Mouse (Mus musculus): ENCODE data around the gene Tor4a. TPM values are rescaled to one million over a fixed set of nuclear protein-coding genes. Genes with fewer than 3 reads are reported as not detected.

Gene Tor4a
- polyA plus RNA-seq, 1 experiment from 2014 or later: 1.2 TPM

GRCm38 (mm10) chr2:25224766-25225752 lies 28.4 kb upstream of the Tor4a start:
- Histone ChIP-seq H3K9me3 (no peaks in the 10 kb centered on the region), H3K4me2 (replicated peaks) (peak overlapping the region; percentile 55), H3K4me3 (replicated peaks) (peak overlapping the region; percentile 48), H3K4me1 (replicated peaks) (peaks cover 26% of the 10 kb centered on the region), H3K27me3 (no peaks in the 10 kb centered on the region), H3K36me3 (peaks cover 13% of the 10 kb centered on the region), H3K27ac (peak overlapping the region; percentile 96), H3K9ac (replicated peaks) (peak overlapping the region; percentile 72)
- WGBS: 2% methylated on average over 41 of the region's 41 CpGs
- peak; percentile 98 for ATAC-seq

- ATAC-seq: no peak
- Histone ChIP-seq H3K4me3 (replicated peaks) (peak within 1 kb of the TSS; percentile 89), H3K27me3 (no peaks in the 10 kb centered on the region), H3K27ac (peak within 1 kb of the TSS; percentile 96), H3K9me3 (no peaks in the 10 kb centered on the region), H3K4me1 (replicated peaks) (peaks cover 26% of the 10 kb centered on the region), H3K9ac (replicated peaks) (peak within 1 kb of the TSS; percentile 94), H3K36me3 (peaks cover 13% of the 10 kb centered on the region), H3K4me2 (replicated peaks) (peak within 1 kb of the TSS; percentile 98)
- under 1% methylated on average over 17 of the region's 17 CpGs for WGBS
Measured at GRCm38 (mm10) chr2:25224492-25224765, 27.7 kb upstream of the Tor4a start, which contains the start of gene Tubb4b. TSS of gene Tubb4b (minus strand) at chr2:25224702.

- Histone ChIP-seq H3K27ac (peak overlapping the region; percentile 90), H3K9ac (replicated peaks) (peak overlapping the region; percentile 94), H3K4me2 (replicated peaks) (peak overlapping the region; percentile 98), H3K4me1 (replicated peaks) (peaks cover 24% of the 10 kb centered on the region), H3K27me3 (no peaks in the 10 kb centered on the region), H3K4me3 (replicated peaks) (peak overlapping the region; percentile 89), H3K9me3 (no peaks in the 10 kb centered on the region), H3K36me3 (peaks cover 13% of the 10 kb centered on the region)
- WGBS: 3% methylated on average over 47 of the region's 53 CpGs
- no peak; the same call in 1 of the 2 replicates for ATAC-seq
Measured at GRCm38 (mm10) chr2:25223681-25224491, 27.2 kb upstream of the Tor4a start.

GRCm38 (mm10) chr2:25221331-25221772 lies 24.7 kb upstream of the Tor4a start:
- H3K9ac ChIP-seq (replicated peaks): no peak overlapping the region
- H3K27me3 ChIP-seq: no peaks in the 10 kb centered on the region
- H3K4me3 ChIP-seq (replicated peaks): no peak overlapping the region
- no peak overlapping the region for H3K4me2 ChIP-seq (replicated peaks)
- peaks cover 13% of the 10 kb centered on the region for H3K36me3 ChIP-seq
- 72% methylated on average over 5 of the region's 5 CpGs for WGBS
- no peaks in the 10 kb centered on the region for H3K9me3 ChIP-seq
- peaks cover 19% of the 10 kb centered on the region for H3K4me1 ChIP-seq (replicated peaks)
- ATAC-seq: no peak
- H3K27ac ChIP-seq: no peak overlapping the region

- Histone ChIP-seq H3K27me3 (no peaks in the 10 kb centered on the region), H3K4me1 (replicated peaks) (peaks cover 10% of the 10 kb centered on the region), H3K27ac (no peak within 1 kb of the TSS), H3K4me2 (replicated peaks) (no peak within 1 kb of the TSS), H3K36me3 (peaks cover 13% of the 10 kb centered on the region), H3K9ac (replicated peaks) (no peak within 1 kb of the TSS), H3K9me3 (no peaks in the 10 kb centered on the region), H3K4me3 (replicated peaks) (no peak within 1 kb of the TSS)
- ATAC-seq: no peak
Measured at GRCm38 (mm10) chr2:25218445-25218844, 21.8 kb upstream of the Tor4a start, which contains the start of gene Fam166a. TSS of gene Fam166a (plus strand) at chr2:25218745.

- Histone ChIP-seq H3K27me3 (0 out of 2 replicates have a peak, but pooled peaks cover 6% of the 10 kb centered on the region), H3K9ac (replicated peaks) (no peak overlapping the region), H3K4me3 (replicated peaks) (no peak overlapping the region), H3K36me3 (peaks cover 13% of the 10 kb centered on the region), H3K4me2 (replicated peaks) (no peak overlapping the region), H3K4me1 (replicated peaks) (peaks cover 4% of the 10 kb centered on the region; the same call in 1 of the 2 replicates), H3K27ac (no peak overlapping the region), H3K9me3 (no peaks in the 10 kb centered on the region)
- WGBS: 66% methylated on average over 2 of the region's 2 CpGs
- no peak for ATAC-seq
Measured at GRCm38 (mm10) chr2:25217666-25218065, 21.0 kb upstream of the Tor4a start.

GRCm38 (mm10) chr2:25214444-25214843 lies 17.8 kb upstream of the Tor4a start, which contains the start of gene Stpg3:
TSS of gene Stpg3 (minus strand) at chr2:25214637.
- peaks cover 18% of the 10 kb centered on the region for H3K4me1 ChIP-seq (replicated peaks)
- H3K9me3 ChIP-seq: no peaks in the 10 kb centered on the region
- H3K36me3 ChIP-seq: peaks cover 4% of the 10 kb centered on the region; the same call in 1 of the 2 replicates
- H3K27ac ChIP-seq: no peak within 1 kb of the TSS
- H3K27me3 ChIP-seq: 0 out of 2 replicates have a peak, but pooled peaks cover 6% of the 10 kb centered on the region
- WGBS: 66% methylated on average over 3 of the region's 3 CpGs
- no peak within 1 kb of the TSS for H3K9ac ChIP-seq (replicated peaks)
- no peak within 1 kb of the TSS for H3K4me2 ChIP-seq (replicated peaks)
- no peak for ATAC-seq
- no peak within 1 kb of the TSS for H3K4me3 ChIP-seq (replicated peaks)

GRCm38 (mm10) chr2:25213266-25213865 lies 16.7 kb upstream of the Tor4a start:
- Histone ChIP-seq H3K4me3 (replicated peaks) (no peak overlapping the region), H3K9ac (replicated peaks) (no peak overlapping the region), H3K27me3 (0 out of 2 replicates have a peak, but pooled peaks cover 6% of the 10 kb centered on the region), H3K9me3 (no peaks in the 10 kb centered on the region), H3K27ac (no peak overlapping the region), H3K36me3 (peaks cover 8% of the 10 kb centered on the region), H3K4me2 (replicated peaks) (no peak overlapping the region), H3K4me1 (replicated peaks) (peaks cover 27% of the 10 kb centered on the region)
- ATAC-seq: no peak
- WGBS: 69% methylated on average over 23 of the region's 23 CpGs

- peak within 1 kb of the TSS; percentile 86 for H3K27ac ChIP-seq
- peaks cover 29% of the 10 kb centered on the region for H3K36me3 ChIP-seq
- peaks cover 38% of the 10 kb centered on the region for H3K4me1 ChIP-seq (replicated peaks)
- 0 out of 2 replicates have a peak, but pooled peaks cover 6% of the 10 kb centered on the region for H3K27me3 ChIP-seq
- H3K9ac ChIP-seq (replicated peaks): peak within 1 kb of the TSS; percentile 86
- H3K4me3 ChIP-seq (replicated peaks): peak within 1 kb of the TSS; percentile 86
- peak within 1 kb of the TSS; percentile 91 for H3K4me2 ChIP-seq (replicated peaks)
- peak; percentile 95 for ATAC-seq
- under 1% methylated on average over 43 of the region's 44 CpGs for WGBS
- no peaks in the 10 kb centered on the region for H3K9me3 ChIP-seq
Measured at GRCm38 (mm10) chr2:25211121-25211670, 14.5 kb upstream of the Tor4a start, which contains the start of gene Nelfb. TSS of gene Nelfb (minus strand) at chr2:25211489.

- H3K27ac ChIP-seq: peak overlapping the region; percentile 86
- peak overlapping the region; percentile 91 for H3K4me2 ChIP-seq (replicated peaks)
- ATAC-seq: no peak; the same call in 1 of the 2 replicates
- peaks cover 38% of the 10 kb centered on the region for H3K4me1 ChIP-seq (replicated peaks)
- H3K9me3 ChIP-seq: no peaks in the 10 kb centered on the region
- H3K36me3 ChIP-seq: peaks cover 34% of the 10 kb centered on the region
- H3K27me3 ChIP-seq: 0 out of 2 replicates have a peak, but pooled peaks cover 6% of the 10 kb centered on the region
- H3K4me3 ChIP-seq (replicated peaks): peak overlapping the region; percentile 86
- WGBS: 0% methylated on average over 24 of the region's 24 CpGs
- peak overlapping the region; percentile 86 for H3K9ac ChIP-seq (replicated peaks)
Measured at GRCm38 (mm10) chr2:25210686-25211085, 14.0 kb upstream of the Tor4a start.

GRCm38 (mm10) chr2:25207593-25207992 lies 10.9 kb upstream of the Tor4a start:
- Histone ChIP-seq H3K36me3 (peaks cover 63% of the 10 kb centered on the region), H3K9me3 (no peaks in the 10 kb centered on the region), H3K4me3 (replicated peaks) (no peak overlapping the region), H3K27me3 (no peaks in the 10 kb centered on the region), H3K9ac (replicated peaks) (no peak overlapping the region), H3K4me1 (replicated peaks) (peaks cover 38% of the 10 kb centered on the region), H3K4me2 (replicated peaks) (no peak overlapping the region), H3K27ac (no peak overlapping the region)
- WGBS: 79% methylated on average over 1 of the region's 1 CpGs
- no peak for ATAC-seq
